Mouse (Mus musculus): Measurements from ENCODE around the gene Smarca2. TPM values are rescaled to one million over a fixed set of nuclear protein-coding genes. Genes with fewer than 3 reads are reported as not detected.

Gene Smarca2
- polyA plus RNA-seq, 1 experiment from 2014 or later: 60.0 TPM

DNA sequence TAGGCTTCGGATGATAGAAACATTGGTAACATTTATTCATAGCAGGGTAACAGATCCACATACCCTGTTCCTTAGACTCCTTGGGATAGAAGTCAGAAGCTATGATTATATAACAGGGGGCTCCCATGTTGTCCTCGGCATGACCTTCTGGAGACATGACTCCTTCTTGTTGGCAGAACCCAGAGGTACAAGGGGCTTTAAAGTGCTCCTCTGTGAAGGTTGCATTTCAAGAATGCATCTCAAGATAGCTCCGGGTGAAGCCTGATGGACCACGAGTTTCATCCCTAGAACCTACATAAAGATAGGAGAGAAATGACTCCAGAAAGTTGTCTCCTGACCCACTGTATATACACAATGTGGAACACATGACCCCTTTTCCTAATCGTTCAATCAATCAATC is 27.4 kb downstream of the Smarca2 start:
- no peaks in the 10 kb centered on the region for H3K27me3 ChIP-seq
- no peak overlapping the region for H3K4me3 ChIP-seq (replicated peaks)
- no peak overlapping the region for H3K9ac ChIP-seq
- peaks cover 6% of the 10 kb centered on the region for H3K4me1 ChIP-seq
- H3K27ac ChIP-seq: no peak overlapping the region
- 92% methylated on average over 5 of the region's 5 CpGs for WGBS
- no peak for ATAC-seq (ENCODE audit: low FRiP score)
- H3K36me3 ChIP-seq (replicated peaks): no peaks in the 10 kb centered on the region
- no peak overlapping the region for H3K4me2 ChIP-seq
- no peaks in the 10 kb centered on the region for H3K9me3 ChIP-seq

DNA sequence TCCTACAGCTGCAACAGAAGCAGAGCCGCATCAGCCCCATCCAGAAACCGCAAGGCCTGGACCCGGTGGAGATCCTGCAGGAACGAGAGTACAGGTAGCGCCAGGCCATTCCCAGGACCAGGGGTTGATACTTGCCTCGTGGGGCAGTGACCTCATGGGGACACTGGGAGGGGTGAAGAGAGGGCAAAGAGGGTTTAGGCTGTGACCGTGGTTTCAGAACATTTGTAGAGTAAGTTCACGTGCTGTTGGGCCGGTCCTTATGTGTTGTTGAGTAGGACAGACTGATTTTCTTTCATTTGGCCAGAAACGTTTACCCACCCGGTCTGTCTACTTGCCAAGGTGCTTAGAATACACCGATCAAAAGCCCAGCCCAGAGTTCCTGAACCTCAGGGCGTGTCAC is 35.7 kb downstream of the Smarca2 start:
- H3K4me1 ChIP-seq: peaks cover 6% of the 10 kb centered on the region; the same call in 1 of the 2 replicates
- H3K27ac ChIP-seq: no peak overlapping the region
- no peak for ATAC-seq (ENCODE audit: low FRiP score)
- H3K4me2 ChIP-seq: no peak overlapping the region
- no peaks in the 10 kb centered on the region; the same call in 1 of the 2 replicates for H3K27me3 ChIP-seq
- 90% methylated on average over 13 of the region's 13 CpGs for WGBS
- no peak overlapping the region for H3K9ac ChIP-seq
- H3K36me3 ChIP-seq (replicated peaks): no peaks in the 10 kb centered on the region
- H3K9me3 ChIP-seq: no peaks in the 10 kb centered on the region
- no peak overlapping the region for H3K4me3 ChIP-seq (replicated peaks)

- Histone ChIP-seq H3K9ac (no peak overlapping the region), H3K4me3 (replicated peaks) (no peak overlapping the region), H3K27ac (no peak overlapping the region), H3K27me3 (no peaks in the 10 kb centered on the region; the same call in 1 of the 2 replicates), H3K9me3 (no peaks in the 10 kb centered on the region), H3K4me1 (peaks cover 6% of the 10 kb centered on the region; the same call in 1 of the 2 replicates), H3K36me3 (replicated peaks) (no peaks in the 10 kb centered on the region), H3K4me2 (no peak overlapping the region)
- no peak for ATAC-seq (ENCODE audit: low FRiP score)
- 90% methylated on average over 10 of the region's 10 CpGs for WGBS
These were observed 36.4 kb downstream of the Smarca2 start for GRCm38 (mm10) chr19:26641269-26641668.

GRCm38 (mm10) chr19:26643011-26643410 is 38.2 kb downstream of the Smarca2 start:
- H3K27me3 ChIP-seq: no peaks in the 10 kb centered on the region; the same call in 1 of the 2 replicates
- peaks cover 6% of the 10 kb centered on the region; the same call in 1 of the 2 replicates for H3K4me1 ChIP-seq
- no peak overlapping the region for H3K27ac ChIP-seq
- H3K4me2 ChIP-seq: no peak overlapping the region
- H3K9ac ChIP-seq: no peak overlapping the region
- H3K36me3 ChIP-seq (replicated peaks): no peaks in the 10 kb centered on the region
- no peak for ATAC-seq (ENCODE audit: low FRiP score)
- H3K9me3 ChIP-seq: no peaks in the 10 kb centered on the region
- H3K4me3 ChIP-seq (replicated peaks): no peak overlapping the region
- WGBS: 40% methylated on average over 4 of the region's 4 CpGs

DNA sequence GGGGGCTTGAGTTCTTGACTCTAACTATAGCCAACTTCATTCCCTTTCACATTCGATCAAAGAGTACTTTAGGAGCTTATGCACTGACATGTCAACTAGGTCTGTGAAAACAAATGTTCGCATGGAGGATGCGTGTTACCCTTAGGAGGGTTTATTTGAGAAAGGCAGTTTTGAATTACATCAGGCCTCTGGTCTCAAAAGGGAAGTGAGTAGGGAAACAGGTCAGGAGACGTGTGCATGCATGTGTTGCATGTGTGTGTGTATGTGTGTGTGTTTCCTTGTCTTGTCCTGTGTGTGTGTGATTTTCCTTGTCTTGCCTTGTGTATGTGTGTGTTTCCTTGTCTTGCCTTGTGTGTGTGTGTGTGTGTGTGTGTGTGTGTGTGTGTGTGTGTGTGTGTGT is 39.1 kb downstream of the Smarca2 start:
- Histone ChIP-seq H3K4me3 (replicated peaks) (no peak overlapping the region), H3K4me2 (no peak overlapping the region), H3K9me3 (no peaks in the 10 kb centered on the region), H3K36me3 (replicated peaks) (no peaks in the 10 kb centered on the region), H3K27ac (no peak overlapping the region), H3K27me3 (no peaks in the 10 kb centered on the region; the same call in 1 of the 2 replicates), H3K4me1 (peaks cover 6% of the 10 kb centered on the region; the same call in 1 of the 2 replicates), H3K9ac (no peak overlapping the region)
- no peak for ATAC-seq (ENCODE audit: low FRiP score)
- 80% methylated on average over 4 of the region's 4 CpGs for WGBS

- Histone ChIP-seq H3K27ac (no peak overlapping the region), H3K4me2 (no peak overlapping the region), H3K4me1 (peaks cover 6% of the 10 kb centered on the region; the same call in 1 of the 2 replicates), H3K9me3 (no peaks in the 10 kb centered on the region), H3K36me3 (replicated peaks) (no peaks in the 10 kb centered on the region), H3K9ac (no peak overlapping the region), H3K27me3 (no peaks in the 10 kb centered on the region; the same call in 1 of the 2 replicates), H3K4me3 (replicated peaks) (no peak overlapping the region)
- WGBS: 88% methylated on average over 3 of the region's 3 CpGs
- no peak for ATAC-seq (ENCODE audit: low FRiP score)
These were observed 40.2 kb downstream of the Smarca2 start for GRCm38 (mm10) chr19:26645016-26645415.

DNA sequence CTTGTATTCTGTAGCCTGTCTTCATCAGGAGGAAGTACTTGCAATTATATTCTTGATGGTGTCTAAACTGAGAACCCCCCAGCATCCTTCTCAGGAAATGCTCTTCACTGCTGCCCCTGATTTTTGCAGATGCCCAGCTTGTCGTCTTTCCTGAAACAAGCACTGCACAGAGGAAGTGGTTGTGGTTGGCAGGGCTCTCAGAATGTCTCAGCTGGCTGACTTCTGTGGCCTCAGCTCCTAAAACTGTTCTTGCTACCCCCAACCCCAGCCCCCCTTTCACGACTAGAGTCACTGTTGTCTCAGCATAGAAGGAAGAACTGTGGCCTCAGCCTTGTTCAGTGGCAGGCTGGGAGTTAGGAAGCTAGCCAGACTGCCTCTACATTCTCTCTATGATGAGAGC is 41.3 kb downstream of the Smarca2 start:
- Histone ChIP-seq H3K27me3 (no peaks in the 10 kb centered on the region; the same call in 1 of the 2 replicates), H3K4me2 (no peak overlapping the region), H3K9ac (no peak overlapping the region), H3K4me1 (peaks cover 6% of the 10 kb centered on the region; the same call in 1 of the 2 replicates), H3K27ac (no peak overlapping the region), H3K9me3 (no peaks in the 10 kb centered on the region), H3K36me3 (replicated peaks) (no peaks in the 10 kb centered on the region), H3K4me3 (replicated peaks) (no peak overlapping the region)
- WGBS: 54% methylated on average over 2 of the region's 2 CpGs
- no peak for ATAC-seq (ENCODE audit: low FRiP score)

GRCm38 (mm10) chr19:26650585-26651273 is 45.9 kb downstream of the Smarca2 start:
- no peak for ATAC-seq (ENCODE audit: low FRiP score)
- H3K4me1 ChIP-seq: no peaks in the 10 kb centered on the region
- no peaks in the 10 kb centered on the region for H3K27me3 ChIP-seq
- no peak overlapping the region for H3K4me2 ChIP-seq
- no peaks in the 10 kb centered on the region for H3K36me3 ChIP-seq (replicated peaks)
- no peaks in the 10 kb centered on the region for H3K9me3 ChIP-seq
- no peak overlapping the region for H3K4me3 ChIP-seq (replicated peaks)
- no peak overlapping the region for H3K27ac ChIP-seq
- H3K9ac ChIP-seq: no peak overlapping the region
- WGBS: 86% methylated on average over 7 of the region's 7 CpGs

GRCm38 (mm10) chr19:26658324-26658723 is 53.5 kb downstream of the Smarca2 start:
- ATAC-seq (ENCODE audit: low FRiP score): no peak
- Histone ChIP-seq H3K9ac (no peak overlapping the region), H3K9me3 (no peaks in the 10 kb centered on the region), H3K4me2 (no peak overlapping the region), H3K36me3 (replicated peaks) (no peaks in the 10 kb centered on the region), H3K4me3 (replicated peaks) (no peak overlapping the region), H3K27ac (no peak overlapping the region), H3K27me3 (no peaks in the 10 kb centered on the region), H3K4me1 (no peaks in the 10 kb centered on the region)
- 82% methylated on average over 7 of the region's 7 CpGs for WGBS

GRCm38 (mm10) chr19:26659976-26660375 is 55.1 kb downstream of the Smarca2 start:
- Histone ChIP-seq H3K4me2 (no peak overlapping the region), H3K36me3 (replicated peaks) (no peaks in the 10 kb centered on the region), H3K4me3 (replicated peaks) (no peak overlapping the region), H3K9me3 (no peaks in the 10 kb centered on the region), H3K9ac (no peak overlapping the region), H3K27ac (no peak overlapping the region), H3K4me1 (no peaks in the 10 kb centered on the region), H3K27me3 (no peaks in the 10 kb centered on the region)
- ATAC-seq (ENCODE audit: low FRiP score): no peak
- WGBS: 80% methylated on average over 5 of the region's 5 CpGs

- H3K4me2 ChIP-seq: no peak overlapping the region
- H3K9me3 ChIP-seq: no peaks in the 10 kb centered on the region
- H3K9ac ChIP-seq: no peak overlapping the region
- H3K27ac ChIP-seq: no peak overlapping the region
- no peaks in the 10 kb centered on the region for H3K4me1 ChIP-seq
- no peak overlapping the region for H3K4me3 ChIP-seq (replicated peaks)
- no peak for ATAC-seq (ENCODE audit: low FRiP score)
- 91% methylated on average over 3 of the region's 3 CpGs for WGBS
- no peaks in the 10 kb centered on the region for H3K36me3 ChIP-seq (replicated peaks)
- no peaks in the 10 kb centered on the region for H3K27me3 ChIP-seq
These were observed 56.3 kb downstream of the Smarca2 start for GRCm38 (mm10) chr19:26661198-26661597.

DNA sequence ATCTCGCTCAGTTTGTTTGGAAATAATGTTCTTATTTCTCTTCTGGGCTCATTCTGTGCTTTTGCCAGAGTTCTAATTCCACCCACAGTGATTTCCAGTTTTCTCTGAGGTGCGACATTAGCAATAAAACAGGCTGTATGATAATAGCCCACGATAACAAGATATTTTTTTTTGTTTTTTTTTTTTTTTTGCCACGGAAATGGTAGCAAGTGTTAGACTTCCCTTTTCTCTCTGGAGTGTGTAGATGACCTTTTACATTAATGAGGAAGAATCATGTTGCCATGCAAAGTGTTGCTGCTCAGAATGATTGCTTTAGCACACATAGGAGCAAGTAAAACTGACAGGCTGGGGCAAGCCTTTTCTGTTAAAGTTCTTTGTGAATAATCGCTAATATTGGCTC is 61.5 kb downstream of the Smarca2 start:
- 83% methylated on average over 5 of the region's 5 CpGs for WGBS

GRCm38 (mm10) chr19:26670089-26670488 is 65.2 kb downstream of the Smarca2 start:
- no peak overlapping the region for H3K4me3 ChIP-seq (replicated peaks)
- no peaks in the 10 kb centered on the region for H3K4me1 ChIP-seq
- ATAC-seq (ENCODE audit: low FRiP score): no peak
- no peak overlapping the region for H3K27ac ChIP-seq
- H3K4me2 ChIP-seq: no peak overlapping the region
- H3K9ac ChIP-seq: no peak overlapping the region
- no peaks in the 10 kb centered on the region for H3K36me3 ChIP-seq (replicated peaks)
- no peaks in the 10 kb centered on the region for H3K9me3 ChIP-seq
- H3K27me3 ChIP-seq: no peaks in the 10 kb centered on the region
- 97% methylated on average over 6 of the region's 6 CpGs for WGBS

More for the DNA sequence above, 61.5 kb downstream of the Smarca2 start:
- no peaks in the 10 kb centered on the region for H3K36me3 ChIP-seq (replicated peaks)
- H3K27me3 ChIP-seq: no peaks in the 10 kb centered on the region
- ATAC-seq (ENCODE audit: low FRiP score): no peak
- H3K4me1 ChIP-seq: no peaks in the 10 kb centered on the region
- no peak overlapping the region for H3K4me3 ChIP-seq (replicated peaks)
- H3K27ac ChIP-seq: no peak overlapping the region
- H3K4me2 ChIP-seq: no peak overlapping the region
- H3K9ac ChIP-seq: no peak overlapping the region
- H3K9me3 ChIP-seq: no peaks in the 10 kb centered on the region
